In genomic region chr6:146738889-146739288, GRCm38 (mm10) we compare ENCODE assay signal across 10 mouse cellular contexts. TPM values are rescaled to one million over a fixed set of nuclear protein-coding genes. Genes with fewer than 3 reads are reported as not detected.
DNase-seq lines count a peak whose midpoint lies in the region; ATAC-seq and TF ChIP-seq lines count a peak whose summit lies in the region.
"Had no signal": no experiment of that assay in that cellular context is flagged by ENCODE, and none has a peak within 500 bp of the region (broad histone marks: within the 10 kb centered on the region; RNA-seq: fewer than 3 reads in every experiment).

No protein-coding gene starts in this region.

- WGBS in heart, adult 2 months: 60% methylated on average over 1 of the region's 1 CpGs
- WGBS in midbrain, postnatal 0 days: 68% methylated on average over 1 of the region's 1 CpGs
- 85% methylated on average over 1 of the region's 1 CpGs for WGBS in midbrain, embryonic 14.5 days

- no peaks in the 10 kb centered on the region for H3K9me3 ChIP-seq in midbrain, postnatal 0 days (ENCODE audit: low read length)
- no peaks in the 10 kb centered on the region for H3K9me3 ChIP-seq in midbrain, embryonic 14.5 days (ENCODE audit: control insufficient read depth, low read length)
- H3K9me3 ChIP-seq: neural tube, embryonic 13.5 days had no signal

- TF ChIP-seq CTCF in heart, adult 2 months (IDR thresholded peaks at IDR 0.05): no peak
- TF ChIP-seq CTCF in midbrain, postnatal 0 days (IDR thresholded peaks at IDR 0.05): no peak

- H3K36me3 ChIP-seq in heart, adult 2 months (ENCODE audit: control insufficient read depth, insufficient read depth, low read length): peaks cover 14% of the 10 kb centered on the region
- no peaks in the 10 kb centered on the region for H3K36me3 ChIP-seq in midbrain, postnatal 0 days (ENCODE audit: insufficient read depth, low read length)
- H3K36me3 ChIP-seq in midbrain, embryonic 14.5 days (ENCODE audit: control insufficient read depth, insufficient read depth, low read length): no peaks in the 10 kb centered on the region
- H3K36me3 ChIP-seq: neural tube, embryonic 13.5 days had no signal

- H3K27me3 ChIP-seq in heart, adult 2 months (ENCODE audit: control insufficient read depth, insufficient read depth, low read length): no peaks in the 10 kb centered on the region
- H3K27me3 ChIP-seq in midbrain, postnatal 0 days (ENCODE audit: insufficient read depth, low read length): no peaks in the 10 kb centered on the region
- no peaks in the 10 kb centered on the region for H3K27me3 ChIP-seq in midbrain, embryonic 14.5 days (ENCODE audit: control insufficient read depth, insufficient read depth, low read length)
- H3K27me3 ChIP-seq: neural tube, embryonic 13.5 days had no signal

- no peak for TF ChIP-seq POLR2A in heart, adult 2 months (IDR thresholded peaks at IDR 0.05; ENCODE audit: insufficient read depth, low read depth, low read length)

- no peak for TF ChIP-seq EP300 in heart, adult 2 months (IDR thresholded peaks at IDR 0.05; ENCODE audit: insufficient read depth, low read depth, low read length)

- no peak overlapping the region for H3K4me3 ChIP-seq in heart, adult 2 months
- H3K4me3 ChIP-seq in midbrain, postnatal 0 days (ENCODE audit: low read depth, low read length): no peak overlapping the region
- H3K4me3 ChIP-seq in midbrain, embryonic 14.5 days (replicated peaks; ENCODE audit: low read depth, low read length): no peak overlapping the region
- H3K4me3 ChIP-seq: neural tube, embryonic 13.5 days had no signal

- peak overlapping the region; percentile 47 for H3K27ac ChIP-seq in heart, adult 2 months
- H3K27ac ChIP-seq in midbrain, postnatal 0 days (ENCODE audit: low read depth, low read length): no peak overlapping the region
- no peak overlapping the region for H3K27ac ChIP-seq in midbrain, embryonic 14.5 days (replicated peaks; ENCODE audit: low read depth, low read length)
- H3K27ac ChIP-seq: liver, embryonic 14.5 days; neural tube, embryonic 13.5 days had no signal

- H3K9ac ChIP-seq in heart, adult 2 months (ENCODE audit: low read depth, low read length): no peak overlapping the region
- no peak overlapping the region for H3K9ac ChIP-seq in midbrain, postnatal 0 days (replicated peaks; ENCODE audit: low read length, poor library complexity, severe bottlenecking)
- no peak overlapping the region for H3K9ac ChIP-seq in midbrain, embryonic 14.5 days (replicated peaks; ENCODE audit: low read length)
- H3K9ac ChIP-seq: liver, embryonic 14.5 days; neural tube, embryonic 13.5 days had no signal

- H3K4me1 ChIP-seq in heart, adult 2 months (ENCODE audit: control insufficient read depth, insufficient read depth, low read length): peaks cover 11% of the 10 kb centered on the region
- no peaks in the 10 kb centered on the region for H3K4me1 ChIP-seq in midbrain, postnatal 0 days (ENCODE audit: insufficient read depth, low read length)
- H3K4me1 ChIP-seq in midbrain, embryonic 14.5 days (ENCODE audit: control insufficient read depth, insufficient read depth, low read length): no peaks in the 10 kb centered on the region
- H3K4me1 ChIP-seq: neural tube, embryonic 13.5 days had no signal

- intact Hi-C loops in heart, adult 2 months (cut with DNase I): no loop called here
- intact Hi-C loops in heart, postnatal 36 days (cut with DNase I): no loop called here

- DNase-seq in heart, adult 2 months: no peak
- DNase-seq in heart, postnatal 36 days: no peak
- peak; percentile 71 for DNase-seq in midbrain, postnatal 0 days (ENCODE audit: low spot score)
- no peak for DNase-seq in midbrain, embryonic 14.5 days
- DNase-seq in cerebellum, adult 9-10 months: peak; percentile 58
- DNase-seq in thymus, postnatal 14 days: no peak
- DNase-seq in kidney, adult 11 months: no peak
- DNase-seq: right cerebral cortex, postnatal 25 days had no signal

- peaks cover 11% of the 10 kb centered on the region for H3K79me2 ChIP-seq in heart, adult 2 months (replicated peaks; ENCODE audit: control insufficient read depth, insufficient read depth, low read length)

- no peak for ATAC-seq in midbrain, postnatal 0 days (ENCODE audit: low FRiP score)
- ATAC-seq in midbrain, embryonic 14.5 days (ENCODE audit: low FRiP score, low TSS enrichment): no peak

- H3K4me2 ChIP-seq in midbrain, postnatal 0 days (ENCODE audit: low read depth, low read length, poor library complexity, severe bottlenecking): no peak overlapping the region
- H3K4me2 ChIP-seq in midbrain, embryonic 14.5 days (ENCODE audit: low read length): no peak overlapping the region
- H3K4me2 ChIP-seq: neural tube, embryonic 13.5 days had no signal

RNA-seq across cellular contexts. Expression of gene Stk38l, which starts 14.1 kb away (rescaled TPM):
- 10 to 100 TPM; 13.9 to 14.4 TPM for total RNA-seq in heart, adult 2 months (2021)
- polyA plus RNA-seq in heart, adult 2 months (2012; rRNA removed): 3.1 and 8.0 TPM in 2 replicates
- 10 to 100 TPM; 12.8 to 13.7 TPM for total RNA-seq in heart, postnatal 36 days (2021)
- total RNA-seq in midbrain, postnatal 0 days (2014; rRNA removed): 6.6 and 8.2 TPM in 2 replicates
- 12.4 and 12.9 TPM in 2 replicates for polyA plus RNA-seq in midbrain, postnatal 0 days (2015; fragmentation: Nextera tagmentation; extraction: Ambion mirVana)
- polyA plus RNA-seq in midbrain, embryonic 14.5 days (2014; fragmentation: Nextera tagmentation; extraction: Ambion mirVana): 16.1 and 20.2 TPM in 2 replicates

RNA-seq across cellular contexts. Expression of gene Arntl2, which starts 57.0 kb away (rescaled TPM):
- total RNA-seq in heart, adult 2 months (2021): 1 to 10 TPM in 1 of 2 experiments, under 1 TPM in 1; 0.86 to 1.5 TPM
- 1.6 and 2.6 TPM in 2 replicates for polyA plus RNA-seq in heart, adult 2 months (2012; rRNA removed)
- total RNA-seq in heart, postnatal 36 days (2021): 1 to 10 TPM in 1 of 2 experiments, under 1 TPM in 1; 0.78 to 1.0 TPM
- total RNA-seq in midbrain, postnatal 0 days (2014; rRNA removed): 2.5 and 6.4 TPM in 2 replicates
- polyA plus RNA-seq in midbrain, postnatal 0 days (2015; fragmentation: Nextera tagmentation; extraction: Ambion mirVana): 4.5 and 6.4 TPM in 2 replicates
- 0.73 and 2.3 TPM in 2 replicates for polyA plus RNA-seq in midbrain, embryonic 14.5 days (2014; fragmentation: Nextera tagmentation; extraction: Ambion mirVana)

Comparison
In these comparisons a context has a peak if more than half of its experiments do, and no peak if none do; other contexts are left out.
1. DNase-seq: peak in midbrain, postnatal 0 days (single experiment) and cerebellum, adult 9-10 months (single experiment); none in heart, adult 2 months (0 of 2), heart, postnatal 36 days (0 of 2), midbrain, embryonic 14.5 days (single experiment), thymus, postnatal 14 days (single experiment) and kidney, adult 11 months (single experiment).